Mouse (Mus musculus): ENCODE data around the gene Adcy6.

Adcy6 gene

GRCm38 (mm10) chr15:98602191-98602881 lies 7.5 kb downstream of the Adcy6 start:
- peak in 1 of 2 experiments; percentile 49 for DNase-seq (ENCODE audit: low spot score in 2 of 2)

GRCm38 (mm10) chr15:98601832-98602190 lies 8.1 kb downstream of the Adcy6 start:
- no peak for DNase-seq (ENCODE audit: low spot score in 2 of 2)

- no peak for DNase-seq (ENCODE audit: low spot score in 2 of 2)
Measured at GRCm38 (mm10) chr15:98600036-98600709, 9.7 kb downstream of the Adcy6 start.

- DNase-seq (ENCODE audit: low spot score in 2 of 2): no peak
Measured at GRCm38 (mm10) chr15:98596609-98597008, 13.3 kb downstream of the Adcy6 start.

GRCm38 (mm10) chr15:98595049-98595448 lies 14.8 kb downstream of the Adcy6 start:
- no peak for DNase-seq (ENCODE audit: low spot score in 2 of 2)

- DNase-seq (ENCODE audit: low spot score in 2 of 2): no peak
Measured at GRCm38 (mm10) chr15:98594193-98594592, 15.7 kb downstream of the Adcy6 start.

GRCm38 (mm10) chr15:98591396-98591795 lies 18.5 kb downstream of the Adcy6 start:
- no peak for DNase-seq (ENCODE audit: low spot score in 2 of 2)

- DNase-seq (ENCODE audit: low spot score in 2 of 2): no peak
Measured at GRCm38 (mm10) chr15:98589640-98590336, 20.1 kb downstream of the Adcy6 start.

- no peak for DNase-seq (ENCODE audit: low spot score in 2 of 2)
Measured at GRCm38 (mm10) chr15:98587751-98588150, 22.1 kb downstream of the Adcy6 start.

GRCm38 (mm10) chr15:98586141-98586540 lies 23.7 kb downstream of the Adcy6 start:
- DNase-seq (ENCODE audit: low spot score in 2 of 2): peak in 1 of 2 experiments; percentile 46

GRCm38 (mm10) chr15:98585421-98585820 lies 24.5 kb downstream of the Adcy6 start:
- no peak for DNase-seq (ENCODE audit: low spot score in 2 of 2)

- no peak for DNase-seq (ENCODE audit: low spot score in 2 of 2)
Measured at GRCm38 (mm10) chr15:98582996-98583395, 26.9 kb downstream of the Adcy6 start.

GRCm38 (mm10) chr15:98582410-98582809 lies 27.5 kb downstream of the Adcy6 start:
- peak in 1 of 2 experiments; percentile 10 for DNase-seq (ENCODE audit: low spot score in 2 of 2)

- peak; percentile 49 to 73 for DNase-seq (ENCODE audit: low spot score in 2 of 2)
Measured at GRCm38 (mm10) chr15:98579795-98580464, 29.9 kb downstream of the Adcy6 start.

- no peak for DNase-seq (ENCODE audit: low spot score in 2 of 2)
Measured at GRCm38 (mm10) chr15:98579310-98579709, 30.6 kb downstream of the Adcy6 start.

- no peak for DNase-seq (ENCODE audit: low spot score in 2 of 2)
Measured at GRCm38 (mm10) chr15:98573293-98573692, 36.6 kb downstream of the Adcy6 start.

GRCm38 (mm10) chr15:98570873-98571538 lies 38.9 kb downstream of the Adcy6 start, which contains the start of the genes Ccnt1 and 4930415O20Rik:
TSS of gene Ccnt1 (minus strand) at chr15:98570923.
TSS of gene 4930415O20Rik (plus strand) at chr15:98571004.
- no peak for DNase-seq (ENCODE audit: low spot score in 2 of 2)

GRCm38 (mm10) chr15:98569795-98570365 lies 40.0 kb downstream of the Adcy6 start:
- no peak for DNase-seq (ENCODE audit: low spot score in 2 of 2)

- no peak for DNase-seq (ENCODE audit: low spot score in 2 of 2)
Measured at GRCm38 (mm10) chr15:98569216-98569615, 40.7 kb downstream of the Adcy6 start.

GRCm38 (mm10) chr15:98568256-98569033 lies 41.4 kb downstream of the Adcy6 start:
- peak; percentile 21 to 33 for DNase-seq (ENCODE audit: low spot score in 2 of 2)
